ENCODE assay signal across 8 mouse cellular contexts in genomic region chr3:32396794-32397460, GRCm38 (mm10). TPM values are rescaled to one million over a fixed set of nuclear protein-coding genes. Genes with fewer than 3 reads are reported as not detected.
DNase-seq lines count a peak whose midpoint lies in the region; ATAC-seq and TF ChIP-seq lines count a peak whose summit lies in the region.

No protein-coding gene starts in this region.

- H3K9ac ChIP-seq in heart, embryonic 15.5 days: peak overlapping the region; percentile 86
- peak overlapping the region; percentile 87 for H3K9ac ChIP-seq in liver, embryonic 14.5 days (replicated peaks)
- H3K9ac ChIP-seq in neural tube, embryonic 11.5 days (ENCODE audit: low read length): peak overlapping the region; percentile 94
- H3K9ac ChIP-seq in stomach, postnatal 0 days (ENCODE audit: low read length): peak overlapping the region; percentile 96

- H3K4me2 ChIP-seq in heart, embryonic 15.5 days: peak overlapping the region; percentile 82
- H3K4me2 ChIP-seq in liver, embryonic 14.5 days (ENCODE audit: low read depth): peak overlapping the region; percentile 79
- peak overlapping the region; percentile 54 for H3K4me2 ChIP-seq in neural tube, embryonic 11.5 days (ENCODE audit: low read depth)
- peak overlapping the region; percentile 75 for H3K4me2 ChIP-seq in stomach, postnatal 0 days (replicated peaks; ENCODE audit: low read depth)

- H3K9me3 ChIP-seq in forebrain, embryonic 10.5 days: no peaks in the 10 kb centered on the region
- no peaks in the 10 kb centered on the region for H3K9me3 ChIP-seq in heart, embryonic 15.5 days (replicated peaks)
- H3K9me3 ChIP-seq in liver, embryonic 14.5 days (ENCODE audit: control insufficient read depth, low read length): no peaks in the 10 kb centered on the region
- H3K9me3 ChIP-seq in neural tube, embryonic 11.5 days (ENCODE audit: control insufficient read depth, low read length): no peaks in the 10 kb centered on the region
- no peaks in the 10 kb centered on the region for H3K9me3 ChIP-seq in stomach, postnatal 0 days (ENCODE audit: control insufficient read depth, low read length)

- H3K36me3 ChIP-seq in forebrain, embryonic 10.5 days (replicated peaks): no peaks in the 10 kb centered on the region
- H3K36me3 ChIP-seq in heart, embryonic 15.5 days: no peaks in the 10 kb centered on the region
- no peaks in the 10 kb centered on the region for H3K36me3 ChIP-seq in liver, embryonic 14.5 days (replicated peaks; ENCODE audit: control insufficient read depth, insufficient read depth, low read depth)
- H3K36me3 ChIP-seq in neural tube, embryonic 11.5 days (ENCODE audit: control insufficient read depth, insufficient read depth, low read length): no peaks in the 10 kb centered on the region
- H3K36me3 ChIP-seq in stomach, postnatal 0 days (ENCODE audit: control insufficient read depth, insufficient read depth, low read length): no peaks in the 10 kb centered on the region

- TF ChIP-seq EP300 in liver, embryonic 14.5 days (IDR thresholded peaks at IDR 0.05; ENCODE audit: low read depth): no peak
- no peak for TF ChIP-seq EP300 in stomach, postnatal 0 days (optimal IDR thresholded peaks at IDR 0.05)

- 2% methylated on average over 72 of the region's 77 CpGs for WGBS in forebrain, embryonic 10.5 days
- under 1% methylated on average over 56 of the region's 77 CpGs for WGBS in heart, embryonic 15.5 days
- WGBS in liver, embryonic 14.5 days (ENCODE audit: insufficient replicate concordance): under 1% methylated on average over 59 of the region's 77 CpGs
- WGBS in neural tube, embryonic 11.5 days: under 1% methylated on average over 45 of the region's 77 CpGs
- WGBS in stomach, postnatal 0 days: under 1% methylated on average over 32 of the region's 77 CpGs

- peak; percentile 63 for TF ChIP-seq CTCF in liver, embryonic 14.5 days (IDR thresholded peaks at IDR 0.05; ENCODE audit: low read depth)
- TF ChIP-seq CTCF in stomach, postnatal 0 days (IDR thresholded peaks at IDR 0.05; ENCODE audit: low read depth): peak; percentile 45

- H3K27ac ChIP-seq in forebrain, embryonic 10.5 days: peak overlapping the region; percentile 95
- H3K27ac ChIP-seq in heart, embryonic 15.5 days: peak overlapping the region; percentile 99
- H3K27ac ChIP-seq in liver, embryonic 14.5 days: peak overlapping the region; percentile 88
- peak overlapping the region; percentile 98 for H3K27ac ChIP-seq in neural tube, embryonic 11.5 days (ENCODE audit: low read depth, low read length)
- H3K27ac ChIP-seq in stomach, postnatal 0 days (replicated peaks): peak overlapping the region; percentile 100

- H3K4me1 ChIP-seq in forebrain, embryonic 10.5 days: peaks cover 44% of the 10 kb centered on the region
- H3K4me1 ChIP-seq in heart, embryonic 15.5 days (replicated peaks): peaks cover 31% of the 10 kb centered on the region
- peaks cover 6 to 24% of the 10 kb centered on the region in 2 experiments for H3K4me1 ChIP-seq in liver, embryonic 14.5 days (replicated peaks; ENCODE audit: control insufficient read depth in 2 of 2, insufficient read depth in 2 of 2, low read length in 1 of 2)
- peaks cover 13% of the 10 kb centered on the region for H3K4me1 ChIP-seq in neural tube, embryonic 11.5 days (ENCODE audit: control insufficient read depth, insufficient read depth, low read length)
- peaks cover 4% of the 10 kb centered on the region; the same call in 1 of the 2 replicates for H3K4me1 ChIP-seq in stomach, postnatal 0 days (replicated peaks; ENCODE audit: control insufficient read depth, insufficient read depth)

- peaks cover 3% of the 10 kb centered on the region; the same call in 1 of the 2 replicates for H3K27me3 ChIP-seq in forebrain, embryonic 10.5 days (ENCODE audit: poor library complexity, severe bottlenecking)
- H3K27me3 ChIP-seq in heart, embryonic 15.5 days: no peaks in the 10 kb centered on the region
- no peaks in the 10 kb centered on the region for H3K27me3 ChIP-seq in liver, embryonic 14.5 days (ENCODE audit: control insufficient read depth, insufficient read depth, low read length)
- no peaks in the 10 kb centered on the region for H3K27me3 ChIP-seq in neural tube, embryonic 11.5 days (ENCODE audit: control insufficient read depth, insufficient read depth, low read length)
- H3K27me3 ChIP-seq in stomach, postnatal 0 days (ENCODE audit: control insufficient read depth, insufficient read depth, low read length): no peaks in the 10 kb centered on the region

- DNase-seq in CD8-positive naive resting alpha-beta T cell, adult 2 months (ENCODE audit: low read depth in 2 of 2, low spot score in 2 of 2): peak; percentile 96 to 97
- peak; percentile 98 for DNase-seq in c-Kit-positive CD71-negative TER-119-negative erythroid progenitor cells, embryonic 14.5 days (ENCODE audit: low read depth)
- DNase-seq in forebrain, embryonic 10.5 days (ENCODE audit: extremely low spot score, low spot score): peak; percentile 97
- DNase-seq in kidney, postnatal 25 days: peak; percentile 96 to 99
- peak; percentile 96 to 98 (median 96) for DNase-seq in liver, embryonic 14.5 days (ENCODE audit: low read depth in 3 of 3, low spot score in 3 of 3)
- DNase-seq in neural tube, embryonic 11.5 days (ENCODE audit: low spot score): peak; percentile 97
- peak; percentile 99 for DNase-seq in stomach, postnatal 0 days (ENCODE audit: low spot score)

- peak overlapping the region; percentile 92 for H3K4me3 ChIP-seq in forebrain, embryonic 10.5 days
- H3K4me3 ChIP-seq in heart, embryonic 15.5 days: peak overlapping the region; percentile 73
- peak overlapping the region; percentile 73 to 86 for H3K4me3 ChIP-seq in liver, embryonic 14.5 days (ENCODE audit: insufficient read depth in 1 of 2, low read depth in 2 of 2, low read length in 2 of 2)
- peak overlapping the region; percentile 88 for H3K4me3 ChIP-seq in neural tube, embryonic 11.5 days (ENCODE audit: low read depth, low read length)
- peak overlapping the region; percentile 81 for H3K4me3 ChIP-seq in stomach, postnatal 0 days (ENCODE audit: low read depth, low read length)

- peak; percentile 97 for ATAC-seq in heart, embryonic 15.5 days (replicated peaks; ENCODE audit: insufficient number of reproducible peaks, insufficient read depth, low FRiP score, low read depth)
- ATAC-seq in liver, embryonic 14.5 days (ENCODE audit: insufficient read depth): peak; percentile 96
- ATAC-seq in neural tube, embryonic 11.5 days (ENCODE audit: insufficient read depth, low FRiP score, low TSS enrichment): peak; percentile 97
- peak; percentile 99 for ATAC-seq in stomach, postnatal 0 days (ENCODE audit: low FRiP score, low TSS enrichment)

RNA-seq across cellular contexts. Expression of gene Pik3ca, which starts 0.5 kb away (rescaled TPM):
- 5.0 and 8.0 TPM in 2 replicates for polyA plus RNA-seq in forebrain, embryonic 10.5 days (2016; fragmentation: Nextera tagmentation; extraction: Ambion mirVana)
- 7.1 and 7.2 TPM in 2 replicates for polyA plus RNA-seq in heart, embryonic 15.5 days (2015; fragmentation: Nextera tagmentation; extraction: Ambion mirVana)
- polyA plus RNA-seq in liver, embryonic 14.5 days (2012; rRNA removed): 3.2 and 4.2 TPM in 2 replicates
- 3.5 and 6.1 TPM in 2 replicates for polyA plus RNA-seq in liver, embryonic 14.5 days (2014; fragmentation: Nextera tagmentation; extraction: Ambion mirVana)
- polyA plus RNA-seq in neural tube, embryonic 11.5 days (2014; fragmentation: Nextera tagmentation; extraction: Ambion mirVana): 17.2 and 23.0 TPM in 2 replicates
- 5.8 and 6.4 TPM in 2 replicates for polyA plus RNA-seq in stomach, postnatal 0 days (2015; fragmentation: Nextera tagmentation; extraction: Ambion mirVana)

RNA-seq across cellular contexts. Expression of gene Zmat3, which starts 31.1 kb away (rescaled TPM):
- polyA plus RNA-seq in forebrain, embryonic 10.5 days (2016; fragmentation: Nextera tagmentation; extraction: Ambion mirVana): 7.5 and 8.2 TPM in 2 replicates
- 3.4 and 3.6 TPM in 2 replicates for polyA plus RNA-seq in heart, embryonic 15.5 days (2015; fragmentation: Nextera tagmentation; extraction: Ambion mirVana)
- polyA plus RNA-seq in liver, embryonic 14.5 days (2012; rRNA removed): 0.62 and 0.74 TPM in 2 replicates
- polyA plus RNA-seq in liver, embryonic 14.5 days (2014; fragmentation: Nextera tagmentation; extraction: Ambion mirVana): 0.42 and 0.43 TPM in 2 replicates
- polyA plus RNA-seq in neural tube, embryonic 11.5 days (2014; fragmentation: Nextera tagmentation; extraction: Ambion mirVana): 10.6 and 11.5 TPM in 2 replicates
- polyA plus RNA-seq in stomach, postnatal 0 days (2015; fragmentation: Nextera tagmentation; extraction: Ambion mirVana): 3.8 and 4.4 TPM in 2 replicates

Comparison
In these comparisons a context has a peak if more than half of its experiments do, and no peak if none do; other contexts are left out.
1. Peak in every context shown above with its lines: DNase-seq, ATAC-seq, H3K4me3 ChIP-seq and H3K27ac ChIP-seq.